Mouse (Mus musculus): Measurements from ENCODE around the gene Cd151. TPM values are rescaled to one million over a fixed set of nuclear protein-coding genes. Genes with fewer than 3 reads are reported as not detected.

Gene Cd151
- polyA plus RNA-seq, 1 experiment = 66.0 TPM

- Histone ChIP-seq H3K4me1 (ENCODE audit: control insufficient read depth, insufficient read depth, low read length) (peaks cover 6% of the 10 kb centered on the region), H3K4me3 (ENCODE audit: insufficient read depth, low read length) (peak overlapping the region; percentile 48), H3K27ac (ENCODE audit: insufficient read depth, low read length) (peak overlapping the region; percentile 50; the same call in 1 of the 2 replicates)
- no peak for TF ChIP-seq CTCF (IDR thresholded peaks at IDR 0.05; ENCODE audit: extremely low read depth, insufficient read depth, low read length)
- TF ChIP-seq POLR2A (IDR thresholded peaks at IDR 0.05; ENCODE audit: extremely low read depth, insufficient read depth, low read length) = peak; percentile 83; the same call in 1 of the 2 replicates
Observed at GRCm38 (mm10) chr7:141435129-141435855, 31.9 kb upstream of the Cd151 start.

- TF ChIP-seq POLR2A (IDR thresholded peaks at IDR 0.05; ENCODE audit: extremely low read depth, insufficient read depth, low read length) (no peak), CTCF (IDR thresholded peaks at IDR 0.05; ENCODE audit: extremely low read depth, insufficient read depth, low read length) (no peak)
- Histone ChIP-seq H3K27ac (ENCODE audit: insufficient read depth, low read length) (peak overlapping the region; percentile 50; the same call in 1 of the 2 replicates), H3K4me1 (ENCODE audit: control insufficient read depth, insufficient read depth, low read length) (peaks cover 6% of the 10 kb centered on the region), H3K4me3 (ENCODE audit: insufficient read depth, low read length) (peak overlapping the region; percentile 48; the same call in 1 of the 2 replicates)
Observed at GRCm38 (mm10) chr7:141435856-141436522, 31.2 kb upstream of the Cd151 start.

GRCm38 (mm10) chr7:141436523-141436892, 30.7 kb upstream of the Cd151 start:
- no peak for TF ChIP-seq POLR2A (IDR thresholded peaks at IDR 0.05; ENCODE audit: extremely low read depth, insufficient read depth, low read length)
- TF ChIP-seq CTCF (IDR thresholded peaks at IDR 0.05; ENCODE audit: extremely low read depth, insufficient read depth, low read length) = no peak
- peak overlapping the region; percentile 75; the same call in 1 of the 2 replicates for H3K4me3 ChIP-seq (ENCODE audit: insufficient read depth, low read length)
- peaks cover 6% of the 10 kb centered on the region for H3K4me1 ChIP-seq (ENCODE audit: control insufficient read depth, insufficient read depth, low read length)
- H3K27ac ChIP-seq (ENCODE audit: insufficient read depth, low read length) = no peak overlapping the region

DNA sequence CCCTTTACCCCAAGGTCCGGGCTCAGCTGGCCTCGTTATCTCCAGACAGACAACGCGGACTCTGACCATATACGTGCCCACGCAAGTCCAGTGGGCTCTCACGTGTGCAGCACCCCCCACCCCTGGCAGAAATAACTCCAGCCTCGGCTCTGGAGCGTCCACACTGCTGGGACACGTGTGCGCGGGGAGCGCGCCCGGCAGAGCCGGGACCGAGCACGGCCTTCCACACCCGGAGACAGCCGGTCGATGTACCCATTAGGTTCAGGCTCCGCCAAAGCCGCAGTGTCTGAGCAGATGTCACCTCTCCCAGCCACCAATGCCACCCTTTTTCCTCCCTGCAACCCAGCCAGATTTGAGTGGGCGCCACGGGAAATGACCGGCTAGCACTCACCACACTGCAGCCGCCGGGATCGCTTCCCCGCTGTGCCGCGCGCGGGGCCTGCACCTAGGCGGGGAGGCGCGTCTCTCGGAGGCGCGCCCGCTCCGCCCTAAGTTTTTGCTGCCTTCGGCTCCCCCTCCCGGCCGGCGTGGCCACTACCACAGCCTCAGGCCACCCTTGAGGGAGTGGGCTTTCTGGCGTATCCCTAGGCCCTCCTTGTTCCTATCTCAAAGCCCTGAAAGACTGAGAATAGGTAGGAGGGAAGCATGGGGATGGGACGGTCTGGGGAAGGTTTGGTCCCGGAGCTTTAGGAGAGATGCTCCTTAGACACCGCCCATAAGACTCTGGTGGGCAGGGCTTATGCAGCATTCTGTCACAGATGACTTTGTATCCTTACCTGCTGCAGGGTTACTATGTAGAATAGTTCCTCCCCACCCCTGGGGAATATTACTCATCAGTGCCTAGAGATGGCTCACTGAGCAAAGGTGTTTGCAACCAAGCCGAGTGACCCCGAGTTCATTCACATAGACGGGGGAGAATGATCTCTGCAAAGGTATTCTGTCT, 29.7 kb upstream of the Cd151 start, which contains the start of gene Slc25a22:
Slc25a22 (minus strand) TSS at position 715 of the 943 bp plus-strand sequence.
- H3K27ac ChIP-seq (ENCODE audit: insufficient read depth, low read length) = peak within 1 kb of the TSS; percentile 79
- peak; percentile 53 for TF ChIP-seq CTCF (IDR thresholded peaks at IDR 0.05; ENCODE audit: extremely low read depth, insufficient read depth, low read length)
- peak; percentile 72 for TF ChIP-seq POLR2A (IDR thresholded peaks at IDR 0.05; ENCODE audit: extremely low read depth, insufficient read depth, low read length)
- peak within 1 kb of the TSS; percentile 75 for H3K4me3 ChIP-seq (ENCODE audit: insufficient read depth, low read length)
- H3K4me1 ChIP-seq (ENCODE audit: control insufficient read depth, insufficient read depth, low read length) = peaks cover 6% of the 10 kb centered on the region

DNA sequence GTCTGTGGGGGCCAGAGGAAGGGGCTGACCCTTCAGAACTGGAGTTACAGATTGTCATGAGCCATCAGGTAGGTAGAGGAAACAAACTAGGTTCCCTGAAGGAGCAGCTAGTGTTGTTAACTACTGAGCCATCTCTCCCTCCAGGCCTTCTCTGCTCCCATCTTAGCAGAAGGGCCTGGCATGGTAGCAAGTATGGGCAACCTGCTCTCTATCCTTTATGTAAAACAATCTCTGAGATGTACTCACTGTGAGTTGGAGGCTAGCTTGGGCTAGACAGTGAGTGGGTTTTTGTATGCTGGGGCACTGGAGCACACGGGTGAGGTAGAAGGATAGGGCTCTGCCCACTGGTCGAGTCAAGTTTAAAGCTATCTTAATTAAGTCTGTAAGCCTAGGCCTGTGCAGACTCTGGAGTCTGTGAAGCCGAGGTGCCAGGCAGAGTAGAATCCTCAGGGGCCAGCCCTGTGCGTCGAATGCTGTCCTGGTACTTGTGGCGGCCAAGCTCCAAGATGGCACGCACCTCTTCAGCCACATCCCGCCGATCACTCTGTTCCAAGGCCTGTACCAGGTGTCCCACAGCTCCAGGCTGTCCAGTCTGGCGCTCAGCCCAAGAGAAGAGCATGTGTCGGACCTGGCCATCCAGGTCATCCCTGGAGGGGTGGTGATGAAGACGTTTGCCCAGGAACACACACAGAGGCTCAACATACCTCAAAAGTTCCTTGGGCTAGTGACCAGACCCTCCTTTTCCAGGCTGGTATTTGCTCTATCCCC, 28.8 kb upstream of the Cd151 start:
- H3K4me1 ChIP-seq (ENCODE audit: control insufficient read depth, insufficient read depth, low read length) = peaks cover 6% of the 10 kb centered on the region

GRCm38 (mm10) chr7:141439140-141439679, 28.0 kb upstream of the Cd151 start:
- Histone ChIP-seq H3K27ac (ENCODE audit: insufficient read depth, low read length) (no peak overlapping the region), H3K4me1 (ENCODE audit: control insufficient read depth, insufficient read depth, low read length) (peaks cover 6% of the 10 kb centered on the region), H3K4me3 (ENCODE audit: insufficient read depth, low read length) (no peak overlapping the region)
- TF ChIP-seq CTCF (IDR thresholded peaks at IDR 0.05; ENCODE audit: extremely low read depth, insufficient read depth, low read length) (no peak), POLR2A (IDR thresholded peaks at IDR 0.05; ENCODE audit: extremely low read depth, insufficient read depth, low read length) (no peak)

More for the DNA sequence above, 28.8 kb upstream of the Cd151 start:
- Histone ChIP-seq H3K27ac (ENCODE audit: insufficient read depth, low read length) (no peak overlapping the region), H3K4me3 (ENCODE audit: insufficient read depth, low read length) (no peak overlapping the region)
- TF ChIP-seq CTCF (IDR thresholded peaks at IDR 0.05; ENCODE audit: extremely low read depth, insufficient read depth, low read length) (no peak), POLR2A (IDR thresholded peaks at IDR 0.05; ENCODE audit: extremely low read depth, insufficient read depth, low read length) (no peak)

DNA sequence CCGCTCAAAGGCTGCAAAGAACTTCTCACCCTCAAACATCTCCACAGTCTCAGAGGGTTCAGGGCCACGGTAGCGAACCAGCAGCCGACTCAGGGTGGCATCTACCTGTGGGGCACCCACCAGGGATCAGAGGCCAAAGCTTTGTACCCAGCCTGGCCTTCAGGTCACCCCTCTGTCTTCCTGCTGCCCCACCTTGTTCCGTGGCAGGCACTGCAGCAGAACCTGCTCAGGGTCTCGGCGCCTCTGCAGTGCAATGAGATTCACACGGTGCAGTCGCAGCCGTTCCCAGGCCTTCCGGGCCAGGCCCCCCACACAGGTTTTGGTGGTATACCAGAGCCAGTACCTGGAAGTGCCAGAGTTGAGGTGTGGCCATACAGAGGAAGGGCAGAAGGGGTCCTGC, 27.4 kb upstream of the Cd151 start:
- H3K4me1 ChIP-seq (ENCODE audit: control insufficient read depth, insufficient read depth, low read length) = peaks cover 6% of the 10 kb centered on the region
- TF ChIP-seq CTCF (IDR thresholded peaks at IDR 0.05; ENCODE audit: extremely low read depth, insufficient read depth, low read length) (no peak), POLR2A (IDR thresholded peaks at IDR 0.05; ENCODE audit: extremely low read depth, insufficient read depth, low read length) (no peak)
- H3K4me3 ChIP-seq (ENCODE audit: insufficient read depth, low read length) = no peak overlapping the region
- H3K27ac ChIP-seq (ENCODE audit: insufficient read depth, low read length) = no peak overlapping the region

DNA sequence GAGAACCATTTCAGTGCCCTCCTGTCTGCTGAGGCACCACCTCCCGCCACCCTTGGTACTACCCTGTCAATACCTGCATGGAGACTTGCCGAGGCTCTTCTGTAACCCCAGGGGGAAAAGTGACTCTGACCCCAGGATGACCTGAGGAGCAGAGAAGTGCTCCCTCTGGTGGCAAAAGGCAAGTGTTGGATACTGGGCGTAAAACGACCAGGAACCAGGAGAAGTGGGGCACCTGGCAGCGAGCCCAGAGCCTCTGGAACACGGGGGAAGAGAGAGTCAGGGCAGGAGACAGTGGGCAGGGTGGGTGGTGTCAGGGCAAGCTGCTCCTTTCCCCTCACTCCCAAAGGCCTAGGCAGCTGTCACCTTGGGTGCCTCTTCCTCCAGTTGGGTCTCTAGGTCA, 26.6 kb upstream of the Cd151 start:
- no peak overlapping the region for H3K4me3 ChIP-seq (ENCODE audit: insufficient read depth, low read length)
- TF ChIP-seq POLR2A (IDR thresholded peaks at IDR 0.05; ENCODE audit: extremely low read depth, insufficient read depth, low read length) (no peak), CTCF (IDR thresholded peaks at IDR 0.05; ENCODE audit: extremely low read depth, insufficient read depth, low read length) (peak; percentile 59)
- peaks cover 3% of the 10 kb centered on the region for H3K4me1 ChIP-seq (ENCODE audit: control insufficient read depth, insufficient read depth, low read length)
- no peak overlapping the region for H3K27ac ChIP-seq (ENCODE audit: insufficient read depth, low read length)
